Mouse (Mus musculus): ENCODE data around the gene Marcks.

Marcks gene

GRCm38 (mm10) chr10:37138778-37139442, at the start of gene Marcks:
Gene Marcks (minus strand): TSS chr10:37138920.
- peak; percentile 93 for DNase-seq (ENCODE audit: extremely low spot score)

GRCm38 (mm10) chr10:37177071-37177470, 38.4 kb upstream of the Marcks start:
- DNase-seq (ENCODE audit: extremely low spot score) = no peak

DNA sequence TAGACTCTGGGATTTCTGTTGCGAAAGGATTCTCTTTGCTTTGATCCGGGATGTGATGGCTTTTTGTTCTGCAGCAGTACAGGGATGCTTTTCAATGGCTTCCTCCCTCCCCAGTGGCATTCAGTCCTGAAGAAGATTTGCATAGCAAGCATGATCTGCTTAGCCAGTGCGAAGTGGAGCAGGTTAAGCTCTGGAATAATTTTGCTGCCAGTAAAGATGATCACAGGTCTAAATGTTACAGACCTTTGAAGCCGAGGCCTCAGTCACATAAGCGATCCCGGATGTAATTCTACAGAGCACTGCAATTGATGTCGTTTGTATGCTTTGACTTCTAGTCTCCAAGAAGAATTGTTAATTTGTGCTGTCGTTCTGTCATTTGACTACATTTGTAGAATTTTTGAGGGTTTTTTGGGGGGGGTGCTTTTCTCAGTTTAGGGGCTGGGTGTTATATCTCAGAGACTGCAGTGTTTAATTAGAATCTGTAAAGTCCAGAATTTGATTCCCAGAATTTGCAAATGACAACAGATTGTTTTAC, 33.8 kb upstream of the Marcks start:
- no peak for DNase-seq (ENCODE audit: extremely low spot score)

GRCm38 (mm10) chr10:37171711-37172415, 33.1 kb upstream of the Marcks start:
- DNase-seq (ENCODE audit: extremely low spot score) = no peak

GRCm38 (mm10) chr10:37170878-37171277, 32.2 kb upstream of the Marcks start:
- no peak for DNase-seq (ENCODE audit: extremely low spot score)

DNA sequence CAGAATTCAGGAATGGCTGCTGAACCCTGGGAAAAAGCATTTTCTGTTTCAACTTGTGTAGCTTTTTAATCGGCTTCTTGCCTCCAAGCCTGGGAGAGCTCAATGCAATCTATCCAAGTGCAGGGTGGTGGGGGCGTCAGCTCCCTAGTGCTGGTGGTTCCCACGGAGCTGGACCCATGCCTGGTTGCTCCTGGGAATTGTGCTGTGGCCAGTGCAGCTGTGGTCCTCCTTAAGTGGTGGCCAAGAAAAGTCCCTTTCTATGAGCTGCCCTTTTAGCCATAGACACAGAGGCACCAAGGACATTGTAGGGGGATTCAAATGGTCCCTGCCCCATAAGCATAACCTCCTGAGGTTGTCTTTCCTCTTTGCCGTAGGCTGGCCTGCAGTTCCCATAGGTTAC, 31.7 kb upstream of the Marcks start:
- DNase-seq (ENCODE audit: extremely low spot score) = no peak

DNA sequence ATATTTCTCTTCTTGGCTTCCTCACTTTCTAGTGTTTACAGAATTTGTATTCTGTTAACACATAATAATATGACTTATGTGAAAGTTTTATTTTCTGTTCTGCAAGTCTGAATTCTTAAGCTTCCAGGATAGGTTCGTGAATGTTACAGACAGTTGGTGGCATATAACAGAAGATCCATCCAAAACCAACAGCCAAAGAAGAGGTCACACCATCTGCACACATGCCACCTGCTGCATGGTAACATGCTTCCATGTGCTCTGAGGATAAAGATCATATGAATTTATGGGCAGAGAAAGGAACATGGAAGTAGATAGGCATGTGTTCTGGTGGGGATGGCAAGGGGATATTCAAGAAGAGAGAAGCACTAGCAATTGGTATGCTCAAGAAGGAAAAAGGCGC, 28.8 kb upstream of the Marcks start:
- DNase-seq (ENCODE audit: extremely low spot score) = no peak

- DNase-seq (ENCODE audit: extremely low spot score) = no peak
Observed at GRCm38 (mm10) chr10:37159731-37160130, 21.0 kb upstream of the Marcks start.

DNA sequence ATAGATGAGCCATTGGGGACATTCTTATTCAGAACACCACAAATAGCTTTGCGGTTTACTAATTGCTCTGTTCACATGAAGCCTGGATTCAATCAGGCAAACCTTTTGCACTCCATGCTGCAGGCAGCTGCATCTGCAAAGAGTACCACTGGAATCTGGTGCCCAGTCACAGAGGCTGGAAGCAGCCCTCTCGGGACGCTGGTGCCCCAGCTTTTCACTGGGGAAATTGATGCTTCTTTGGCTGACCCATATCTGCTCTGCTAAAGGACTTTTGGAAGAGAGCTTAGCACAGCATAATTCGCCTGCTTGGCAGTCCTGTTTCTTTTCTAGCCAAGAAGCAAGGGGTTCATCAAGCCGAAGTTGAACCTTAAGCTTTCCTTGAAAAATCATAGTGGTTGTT, 18.4 kb upstream of the Marcks start:
- no peak for DNase-seq (ENCODE audit: extremely low spot score)

DNA sequence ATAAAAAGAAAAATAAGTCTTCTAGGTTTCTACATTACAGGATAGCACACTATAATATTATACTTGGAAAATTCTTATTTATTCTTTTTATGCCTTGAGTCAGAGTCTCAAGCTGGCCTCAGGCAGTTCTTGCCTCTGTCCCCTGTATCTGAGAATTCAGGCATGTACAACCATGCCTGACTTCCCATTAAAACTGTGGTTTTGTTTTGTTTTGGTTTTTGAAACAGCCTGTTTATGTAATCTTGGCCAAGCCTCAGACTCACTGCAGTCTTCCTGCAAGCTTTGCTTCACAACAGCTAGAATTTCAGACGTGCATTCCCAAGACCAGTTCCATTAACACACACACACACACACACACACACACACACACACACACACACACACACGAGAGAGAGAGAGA, 16.4 kb upstream of the Marcks start:
- DNase-seq (ENCODE audit: extremely low spot score) = no peak

- DNase-seq (ENCODE audit: extremely low spot score) = no peak
Observed at GRCm38 (mm10) chr10:37151539-37152271, 13.0 kb upstream of the Marcks start.

DNA sequence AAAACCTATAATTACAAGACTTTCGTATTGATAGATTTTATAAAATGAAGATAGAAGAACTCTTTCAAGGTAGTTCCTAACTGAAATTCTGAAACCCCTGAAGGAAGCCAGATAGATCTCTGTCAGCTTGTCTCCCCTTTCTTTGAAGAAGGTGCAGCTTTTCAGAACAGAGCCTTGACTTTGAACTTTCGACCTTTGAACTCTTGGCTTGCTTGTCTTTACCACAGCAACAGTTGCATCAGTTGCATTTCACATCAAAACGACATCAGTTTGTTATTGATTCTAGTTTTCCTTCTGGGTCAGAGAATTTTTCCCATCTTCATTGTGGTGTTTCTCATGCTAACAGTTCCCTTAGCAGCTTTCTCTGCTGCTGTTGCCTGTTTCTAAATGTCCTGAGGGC, 9.3 kb upstream of the Marcks start:
- no peak for DNase-seq (ENCODE audit: extremely low spot score)

DNA sequence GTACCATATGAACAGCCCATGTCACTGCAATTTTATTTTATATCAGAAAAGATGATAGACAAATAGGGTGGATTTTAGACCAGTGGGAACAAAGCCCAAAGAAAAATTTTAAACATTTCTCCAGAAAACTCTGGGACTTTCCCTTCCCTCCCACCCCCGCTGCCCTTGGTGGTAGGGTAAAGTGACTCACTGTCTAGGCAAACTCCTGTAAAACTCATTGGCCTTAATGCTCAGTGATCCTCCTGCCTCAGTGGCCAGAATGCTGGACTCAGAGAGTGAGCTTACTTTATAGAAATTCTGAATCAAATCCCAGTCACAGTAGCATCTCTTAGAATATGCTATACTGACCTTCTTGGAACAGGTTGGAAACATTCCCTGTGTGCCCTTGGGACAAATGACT, 6.7 kb upstream of the Marcks start:
- DNase-seq (ENCODE audit: extremely low spot score) = no peak

DNA sequence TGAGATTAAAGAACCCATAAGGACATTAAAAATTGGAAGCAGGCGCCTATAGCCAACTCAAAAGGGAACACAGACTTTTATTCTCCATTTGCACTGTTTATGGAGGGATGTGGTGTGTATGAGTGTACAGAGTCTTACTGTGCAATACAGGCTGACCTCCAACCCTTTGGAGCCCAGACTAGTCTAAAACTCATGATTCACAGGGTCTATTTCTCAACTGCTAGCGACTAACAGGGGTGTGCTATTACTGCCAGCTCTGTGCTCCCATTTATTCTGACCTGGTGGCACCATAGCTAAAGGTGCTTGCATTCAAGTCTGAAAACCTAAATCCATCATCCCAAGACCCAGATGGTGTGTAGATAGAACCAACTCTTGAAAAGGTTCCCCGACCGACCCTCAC, 2.9 kb upstream of the Marcks start:
- DNase-seq (ENCODE audit: extremely low spot score) = no peak

DNA sequence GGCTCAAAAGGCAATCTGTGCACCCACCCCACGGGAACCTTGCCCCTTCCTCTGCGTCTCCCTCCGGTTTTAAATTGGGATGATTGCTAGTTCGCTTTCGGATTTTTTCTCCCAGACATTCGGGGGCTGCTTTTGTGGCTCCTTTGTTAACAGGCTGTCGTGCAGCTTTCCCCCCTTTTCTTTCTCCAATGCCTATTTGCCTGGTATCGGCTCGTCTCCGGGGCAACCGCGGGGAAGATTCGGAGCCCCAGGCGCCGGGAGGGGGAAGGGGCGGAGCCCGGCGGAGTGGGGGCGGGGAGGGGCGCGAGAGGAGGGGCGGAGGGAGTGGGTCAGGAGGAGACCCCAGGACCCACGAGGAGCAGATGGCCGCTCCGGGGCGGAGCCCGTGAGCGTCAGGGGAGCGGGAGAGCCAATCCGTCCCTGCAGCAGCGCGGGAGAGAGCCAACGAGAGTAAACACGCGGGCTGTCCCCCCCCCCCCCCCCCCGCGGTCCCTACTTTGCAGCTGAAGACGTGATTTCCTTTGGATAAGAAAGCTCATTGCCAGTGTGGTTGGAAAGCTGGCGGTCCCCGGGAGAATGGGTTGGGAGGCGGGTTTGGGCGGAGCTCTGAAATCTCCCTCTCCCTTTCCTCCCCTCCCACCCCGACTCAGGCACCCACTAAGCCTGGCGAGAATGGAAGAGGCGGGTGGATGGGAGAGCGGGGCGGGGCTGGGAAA, 2.2 kb upstream of the Marcks start:
- peak; percentile 100 for DNase-seq (ENCODE audit: extremely low spot score)

- no peak for DNase-seq (ENCODE audit: extremely low spot score)
Observed at GRCm38 (mm10) chr10:37140166-37140735, 1.5 kb upstream of the Marcks start.

DNA sequence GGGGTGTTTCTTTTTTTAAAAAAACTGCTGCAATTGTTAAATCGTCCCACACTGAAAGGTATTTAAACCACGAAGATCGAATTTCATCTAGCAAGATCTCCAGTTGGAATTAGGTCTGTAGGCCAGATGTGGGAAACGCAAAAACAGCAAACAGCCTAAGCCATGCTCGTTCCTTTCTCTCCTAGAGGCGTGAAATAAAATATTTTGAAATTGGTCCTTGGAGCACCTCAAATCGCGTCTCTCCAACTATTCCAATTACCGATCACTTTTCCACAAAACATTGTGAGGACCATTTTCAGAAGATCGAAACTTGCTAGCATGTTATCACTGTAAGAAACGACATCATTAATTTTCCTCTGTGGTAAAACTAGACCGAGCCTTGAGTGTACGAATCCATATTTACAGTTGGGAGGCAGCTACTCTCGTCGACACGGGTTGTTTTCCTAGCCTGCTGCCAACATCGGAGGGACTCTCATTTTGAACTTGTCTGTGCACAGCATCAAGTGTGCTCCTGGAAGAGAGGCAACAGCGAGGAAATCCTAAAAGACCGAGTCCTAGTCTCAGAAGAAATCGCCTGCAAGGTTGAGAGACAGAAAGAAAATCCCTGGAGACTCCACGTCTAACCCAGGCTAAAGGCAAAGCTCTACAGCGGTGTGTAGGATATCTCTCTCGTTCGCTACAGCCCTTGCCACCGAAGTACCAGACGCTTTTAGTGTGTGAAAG, 884 bp upstream of the Marcks start:
- DNase-seq (ENCODE audit: extremely low spot score) = peak; percentile 69

- no peak for DNase-seq (ENCODE audit: extremely low spot score)
Observed at GRCm38 (mm10) chr10:37138311-37138731, 399 bp downstream of the Marcks start.

DNA sequence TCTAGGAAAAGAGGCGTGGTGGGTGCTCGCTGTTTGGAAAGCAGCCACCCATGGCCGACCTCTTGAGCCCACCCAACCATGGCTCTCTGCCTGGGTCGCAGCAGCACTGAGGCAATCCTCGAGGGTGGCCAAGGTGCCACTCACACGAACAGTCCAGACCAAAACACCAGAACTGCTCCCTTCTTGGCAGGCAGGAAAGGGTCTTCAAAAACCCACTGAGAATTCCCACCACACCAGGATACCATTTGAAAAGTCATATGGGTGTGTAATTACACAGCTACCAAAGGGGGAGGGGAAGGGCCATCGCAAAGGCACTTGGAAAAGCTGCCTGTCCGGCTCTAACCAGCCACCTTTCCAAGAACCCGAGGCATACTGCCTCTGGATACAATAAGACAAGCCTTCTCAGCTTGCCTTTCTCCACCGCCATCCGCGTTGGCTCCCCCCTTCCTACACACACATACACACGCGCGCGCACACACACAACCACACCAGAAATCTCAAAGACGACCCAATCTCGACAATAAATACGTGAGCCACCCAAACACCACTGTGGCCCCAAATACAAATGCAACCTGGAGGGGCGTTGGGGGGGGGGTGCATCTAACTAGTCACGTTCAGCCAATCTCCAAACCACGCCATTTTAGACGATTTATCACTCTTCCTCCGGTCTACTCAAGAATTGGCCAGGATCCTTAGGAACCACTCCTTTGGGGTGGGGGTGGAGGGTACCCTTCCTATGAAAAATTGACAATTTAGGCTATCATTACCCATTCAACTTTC, 999 bp downstream of the Marcks start:
- DNase-seq (ENCODE audit: extremely low spot score) = peak; percentile 79

- DNase-seq (ENCODE audit: extremely low spot score) = peak; percentile 92
Observed at GRCm38 (mm10) chr10:37136981-37137518, 1.7 kb downstream of the Marcks start.
